Mouse (Mus musculus) adrenal gland, adult 18-20 months (tissue): ENCODE measurements around the gene Exoc3l4. TPM values are rescaled to one million over a fixed set of nuclear protein-coding genes. Genes with fewer than 3 reads are reported as not detected.

Source experiments
- total RNA-seq, 2 experiments: library from RNA; stranded (reverse); gene quantifications; 1 replicate in 1 of 2; 2 replicates in 1 of 2; pipeline ENCODE4 v1.2.3; 2021

Gene Exoc3l4
- total RNA-seq, 2 experiments from 2014 or later: 3.3 to 4.1 TPM

Other genes with a start within 250 kb of the Exoc3l4 start
- not detected for gene 4930595D18Rik, start 232.5 kb upstream of the Exoc3l4 start, total RNA-seq
- not detected for gene Amn, start 145.9 kb upstream of the Exoc3l4 start, total RNA-seq
- 100 to 1,000 TPM; 113 to 138 TPM for gene Cdc42bpb, start 39.3 kb upstream of the Exoc3l4 start, total RNA-seq
- gene Lbhd2, start 10.2 kb upstream of the Exoc3l4 start, total RNA-seq: not detected
- gene Tnfaip2, start 25.5 kb downstream of the Exoc3l4 start, total RNA-seq: 10 to 100 TPM; 11.4 to 31.6 TPM
- gene Gm266, start 68.8 kb downstream of the Exoc3l4 start, total RNA-seq: not detected
- gene Eif5, start 121.0 kb downstream of the Exoc3l4 start, total RNA-seq: 100 to 1,000 TPM; 393 to 425 TPM
- gene Mark3, start 157.5 kb downstream of the Exoc3l4 start, total RNA-seq: 10 to 100 TPM; 75.0 to 88.1 TPM